In the genomic region with DNA sequence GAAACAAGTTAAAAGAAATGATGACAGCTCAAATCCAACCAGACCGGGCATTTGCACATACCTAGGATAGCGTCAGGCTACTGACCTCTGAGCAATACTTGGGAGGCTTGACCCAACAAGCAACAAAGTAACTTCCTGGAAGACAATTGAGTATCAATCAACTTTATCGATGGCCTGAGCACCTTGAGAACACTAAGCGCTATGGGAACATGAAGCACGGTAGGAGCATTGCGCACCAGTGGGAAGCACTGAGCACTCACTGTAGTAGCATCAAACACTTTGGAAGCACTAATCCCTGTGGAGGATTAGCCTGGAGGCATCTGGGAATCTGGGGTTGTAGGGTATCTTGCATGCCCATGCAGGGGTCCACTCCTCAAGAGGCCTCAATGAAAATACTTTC, we compare ENCODE assay signal across 23 mouse cellular contexts.
A peak's percentile ranks its signal among the peaks of the same experiment; 100 is the strongest.
DNase-seq lines count a peak whose midpoint lies in the region; ATAC-seq and TF ChIP-seq lines count a peak whose summit lies in the region.
"Had no signal": no experiment of that assay in that cellular context is flagged by ENCODE, and none has a peak within 500 bp of the region (broad histone marks: within the 10 kb centered on the region; RNA-seq: fewer than 3 reads in every experiment).

No protein-coding gene starts in this region.

- no peak overlapping the region for H3K27ac ChIP-seq in hindbrain, postnatal 0 days
- no peak overlapping the region for H3K27ac ChIP-seq in hindbrain, embryonic 16.5 days (ENCODE audit: low read depth, low read length)
- H3K27ac ChIP-seq: embryonic facial prominence, embryonic 10.5 days; embryonic facial prominence, embryonic 12.5 days; forebrain, embryonic 13.5 days; forebrain, embryonic 15.5 days had no signal

- no peak for TF ChIP-seq CTCF in hindbrain, postnatal 0 days (IDR thresholded peaks at IDR 0.05; ENCODE audit: low read depth)

- H3K9ac ChIP-seq in hindbrain, postnatal 0 days (replicated peaks; ENCODE audit: low read length), result no peak overlapping the region
- no peak overlapping the region for H3K9ac ChIP-seq in hindbrain, embryonic 16.5 days (ENCODE audit: low read depth, low read length)
- H3K9ac ChIP-seq: embryonic facial prominence, embryonic 12.5 days; forebrain, embryonic 13.5 days; forebrain, embryonic 15.5 days; forebrain, postnatal 0 days had no signal

- no peaks in the 10 kb centered on the region for H3K27me3 ChIP-seq in hindbrain, postnatal 0 days (ENCODE audit: insufficient read depth, low read length)
- H3K27me3 ChIP-seq in hindbrain, embryonic 16.5 days (replicated peaks; ENCODE audit: control insufficient read depth, insufficient read depth, low read length), result no peaks in the 10 kb centered on the region
- H3K27me3 ChIP-seq: CH12.LX; embryonic facial prominence, embryonic 12.5 days; forebrain, embryonic 13.5 days; forebrain, embryonic 15.5 days; Patski had no signal

- H3K4me2 ChIP-seq in hindbrain, postnatal 0 days (ENCODE audit: low read depth, low read length), result no peak overlapping the region
- no peak overlapping the region for H3K4me2 ChIP-seq in hindbrain, embryonic 16.5 days (ENCODE audit: low read length)
- H3K4me2 ChIP-seq: embryonic facial prominence, embryonic 12.5 days; forebrain, embryonic 13.5 days; forebrain, embryonic 15.5 days had no signal

- H3K4me1 ChIP-seq in hindbrain, postnatal 0 days (ENCODE audit: insufficient read depth, low read length), result no peaks in the 10 kb centered on the region
- no peaks in the 10 kb centered on the region for H3K4me1 ChIP-seq in hindbrain, embryonic 16.5 days (ENCODE audit: control insufficient read depth, insufficient read depth, low read depth, low read length)
- H3K4me1 ChIP-seq: embryonic facial prominence, embryonic 10.5 days; embryonic facial prominence, embryonic 12.5 days; forebrain, embryonic 13.5 days; forebrain, embryonic 15.5 days had no signal

- DNase-seq in heart, adult 11 months, result peak; percentile 85
- DNase-seq in heart, postnatal 25 days (ENCODE audit: low spot score), result no peak
- DNase-seq in hindbrain, postnatal 0 days (ENCODE audit: low spot score), result no peak
- DNase-seq in neural tube, embryonic 10.5 days (ENCODE audit: extremely low spot score, low spot score), result no peak
- DNase-seq: adrenal gland, adult 2 months; adrenal gland, postnatal 10 days; adrenal gland, postnatal 36 days; B cell, adult 2 months; cerebellum, adult 11-12 months; cerebellum, adult 2 months; cerebellum, adult 9-10 months; cerebellum, postnatal 10 days; cerebellum, postnatal 25 days; forebrain, postnatal 0 days had no signal

- 96% methylated on average over 6 of the region's 6 CpGs for WGBS in hindbrain, postnatal 0 days
- 97% methylated on average over 6 of the region's 6 CpGs for WGBS in hindbrain, embryonic 16.5 days

- intact Hi-C loops in heart, postnatal 25 days (cut with DNase I), result loop anchor here (5.0 kb wide), 2 partner anchors 302 to 303 kb away; no protein-coding TSS in a partner anchor

- 0 out of 2 replicates have a peak, but pooled peaks have one; percentile 18 for ATAC-seq in hindbrain, postnatal 0 days
- no peak for ATAC-seq in hindbrain, embryonic 16.5 days
- ATAC-seq: CD4-positive, CD25-positive, alpha-beta regulatory T cell, adult 4 months; forebrain, embryonic 13.5 days; forebrain, embryonic 15.5 days; forebrain, postnatal 0 days had no signal

- no peaks in the 10 kb centered on the region for H3K9me3 ChIP-seq in hindbrain, postnatal 0 days (ENCODE audit: low read length)
- H3K9me3 ChIP-seq in hindbrain, embryonic 16.5 days (ENCODE audit: control insufficient read depth, low read length), result no peaks in the 10 kb centered on the region; the same call in 1 of the 2 replicates
- H3K9me3 ChIP-seq: embryonic facial prominence, embryonic 12.5 days; forebrain, embryonic 15.5 days; G1E had no signal

- no peak overlapping the region for H3K4me3 ChIP-seq in hindbrain, postnatal 0 days (ENCODE audit: low read length)
- H3K4me3 ChIP-seq in hindbrain, embryonic 16.5 days (ENCODE audit: low read length), result no peak overlapping the region
- H3K4me3 ChIP-seq: embryonic facial prominence, embryonic 10.5 days; embryonic facial prominence, embryonic 12.5 days; forebrain, embryonic 13.5 days; forebrain, embryonic 15.5 days had no signal

- H3K36me3 ChIP-seq in hindbrain, postnatal 0 days (ENCODE audit: insufficient read depth, low read length), result no peaks in the 10 kb centered on the region
- H3K36me3 ChIP-seq in hindbrain, embryonic 16.5 days (ENCODE audit: control insufficient read depth, insufficient read depth, low read length), result no peaks in the 10 kb centered on the region
- H3K36me3 ChIP-seq: embryonic facial prominence, embryonic 12.5 days had no signal
